Mouse (Mus musculus): ENCODE results near the gene Gtpbp4.
"Not testable (repeated sequence)": the region's sequence is repeated elsewhere in the genome, so short reads cannot be mapped to it uniquely, and the experiment has no call there.

Gene Gtpbp4

DNA sequence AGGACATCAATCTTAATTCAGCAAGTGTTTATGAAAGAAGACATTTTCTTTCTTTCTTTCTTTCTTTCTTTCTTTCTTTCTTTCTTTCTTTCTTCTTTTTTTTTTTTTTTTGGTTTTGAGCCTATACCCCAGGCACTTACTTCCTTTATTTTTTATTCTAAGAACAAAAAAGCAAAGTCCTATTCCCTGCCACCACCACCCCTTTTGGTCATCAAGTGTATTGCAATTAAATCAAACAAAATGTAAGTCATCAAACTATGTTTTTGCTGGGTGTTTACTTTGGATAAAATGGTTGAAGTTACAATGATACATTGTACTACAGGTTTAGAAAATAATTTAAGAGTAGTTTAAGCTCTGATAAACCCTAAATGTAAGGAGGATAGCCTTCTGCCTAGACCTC, 23.5 kb downstream of the Gtpbp4 start:
- DNase-seq (ENCODE audit: low spot score), result no peak

- no peak for DNase-seq (ENCODE audit: low spot score)
Measured at GRCm38 (mm10) chr13:8967742-8968141, 28.1 kb downstream of the Gtpbp4 start.

DNA sequence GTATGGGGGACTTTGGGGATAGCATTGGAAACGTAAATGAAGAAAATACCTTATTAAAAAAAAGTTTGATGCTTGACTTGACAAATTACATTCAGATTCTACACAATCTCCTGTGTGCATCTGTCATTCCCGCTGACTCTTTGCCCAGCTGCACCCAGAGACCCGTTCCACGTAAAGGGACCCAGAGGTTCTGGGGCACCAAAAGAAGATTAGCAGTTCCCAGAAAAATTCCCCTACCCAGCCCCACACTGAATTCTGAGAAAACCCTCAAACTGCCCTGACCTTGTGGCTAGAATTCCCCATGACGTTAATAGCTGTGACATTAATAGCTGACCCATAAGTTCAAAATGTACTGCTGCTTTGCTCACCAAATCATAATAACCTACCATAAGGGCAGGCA, 30.7 kb downstream of the Gtpbp4 start:
- no peak for DNase-seq (ENCODE audit: low spot score)

- DNase-seq (ENCODE audit: low spot score), result not testable (repeated sequence)
Measured at GRCm38 (mm10) chr13:8962266-8962665, 33.6 kb downstream of the Gtpbp4 start.

DNA sequence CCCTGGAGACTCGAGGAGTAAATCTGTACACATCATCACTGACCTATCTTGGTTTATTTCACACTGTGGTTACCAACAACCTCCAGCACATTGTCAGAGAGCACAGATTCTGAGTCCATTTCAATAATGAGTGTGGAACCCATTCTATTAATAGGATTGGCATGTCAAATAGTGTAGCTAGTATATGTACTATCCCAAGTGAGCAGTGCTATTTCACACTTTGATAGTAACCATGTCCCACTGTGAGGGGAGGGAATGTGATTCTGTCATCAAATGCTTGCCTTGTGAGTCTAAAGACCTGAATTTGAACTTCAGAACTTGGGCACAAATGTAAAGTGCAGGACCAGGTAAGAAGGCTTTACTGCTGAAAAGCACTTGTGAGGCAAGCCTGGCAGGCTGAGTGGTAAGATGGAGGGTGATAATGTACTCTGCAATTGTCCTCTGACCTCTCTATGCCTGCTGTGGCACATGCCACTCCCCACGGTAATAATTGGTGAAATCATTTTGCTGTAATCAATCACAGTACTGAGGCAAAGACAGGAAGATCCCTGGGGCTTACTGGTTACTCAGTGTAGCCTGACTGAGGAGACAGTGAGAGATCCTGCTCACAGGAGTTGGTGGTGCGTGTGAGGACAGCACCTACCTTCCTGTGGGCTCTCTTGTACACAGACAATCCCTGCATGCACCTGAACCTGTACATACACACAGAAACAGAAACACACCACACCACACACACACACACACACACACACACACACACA, 34.6 kb downstream of the Gtpbp4 start:
- not testable (repeated sequence) for DNase-seq (ENCODE audit: low spot score)

GRCm38 (mm10) chr13:8959554-8959953, 36.3 kb downstream of the Gtpbp4 start:
- not testable (repeated sequence) for DNase-seq (ENCODE audit: low spot score)

DNA sequence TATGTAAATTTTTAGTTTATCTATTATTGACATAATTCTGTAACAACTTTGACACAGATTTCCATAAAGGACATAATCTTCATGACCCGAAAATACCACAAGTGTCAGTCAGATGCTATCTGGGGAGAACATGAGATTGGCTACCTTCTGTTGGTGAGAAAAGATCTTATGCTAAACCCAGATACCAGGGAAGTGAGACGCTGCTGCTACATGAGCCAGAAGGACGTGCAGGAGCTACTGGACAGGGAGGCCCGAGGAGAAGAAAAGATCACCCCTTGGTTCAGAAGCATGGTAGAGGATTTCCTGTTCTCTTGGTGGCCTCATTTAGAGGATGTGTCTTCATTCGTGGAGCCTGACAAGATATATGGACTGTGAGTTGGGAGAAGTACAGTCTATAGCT, 36.8 kb downstream of the Gtpbp4 start:
- not testable (repeated sequence) for DNase-seq (ENCODE audit: low spot score)

DNA sequence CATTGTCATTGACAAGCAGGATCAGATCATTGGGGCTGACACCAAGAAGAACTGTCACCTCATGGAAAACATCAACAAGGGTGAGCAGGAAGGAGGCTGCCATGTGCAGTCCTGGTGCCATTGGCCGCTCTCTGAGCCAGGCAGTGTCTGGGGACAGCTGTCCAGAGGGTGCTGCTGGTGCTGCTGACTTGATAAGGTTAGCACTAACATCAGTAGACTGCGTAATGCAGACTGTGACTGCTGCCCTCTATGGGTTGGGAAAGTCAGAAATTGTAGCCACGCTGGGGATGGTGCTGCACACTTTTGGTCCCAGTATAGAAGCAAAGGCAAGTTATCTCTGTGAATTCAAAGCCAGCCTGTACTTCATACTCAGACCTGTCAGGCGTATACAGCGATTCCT, 39.0 kb downstream of the Gtpbp4 start:
- not testable (repeated sequence) for DNase-seq (ENCODE audit: low spot score)

GRCm38 (mm10) chr13:8955127-8955526, 40.8 kb downstream of the Gtpbp4 start:
- not testable (repeated sequence) for DNase-seq (ENCODE audit: low spot score)

DNA sequence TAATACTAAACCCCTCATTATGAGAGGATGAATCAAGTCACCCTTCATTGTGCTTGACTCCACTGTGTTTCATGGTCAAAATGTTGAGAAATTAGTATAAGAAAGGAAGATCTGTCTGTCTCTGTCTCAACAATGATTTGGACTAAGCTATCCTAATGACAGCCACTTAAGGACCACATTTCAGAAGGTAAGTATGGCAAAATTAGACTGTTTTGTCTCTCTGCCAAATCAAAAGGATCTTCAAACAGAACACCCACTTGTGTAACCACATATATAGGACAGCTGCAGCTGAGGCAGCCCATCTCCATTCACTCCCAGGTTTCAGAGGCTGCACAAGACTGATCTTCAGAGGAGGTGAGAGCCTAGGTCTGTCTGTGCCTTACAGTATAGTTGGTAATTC, 43.3 kb downstream of the Gtpbp4 start, which contains the start of gene Idi2:
TSS of gene Idi2 (plus strand) at position 301 of the 400 bp plus-strand sequence.
- not testable (repeated sequence) for DNase-seq (ENCODE audit: low spot score)

- not testable (repeated sequence) for DNase-seq (ENCODE audit: low spot score)
Measured at GRCm38 (mm10) chr13:8948131-8948530, 47.8 kb downstream of the Gtpbp4 start, which contains the start of gene Gm9745. TSS of gene Gm9745 (minus strand) at chr13:8948231.

GRCm38 (mm10) chr13:8943828-8944227, 52.1 kb downstream of the Gtpbp4 start:
- not testable (repeated sequence) for DNase-seq (ENCODE audit: low spot score)

GRCm38 (mm10) chr13:8941701-8942100, 54.2 kb downstream of the Gtpbp4 start:
- DNase-seq (ENCODE audit: low spot score), result not testable (repeated sequence)

DNA sequence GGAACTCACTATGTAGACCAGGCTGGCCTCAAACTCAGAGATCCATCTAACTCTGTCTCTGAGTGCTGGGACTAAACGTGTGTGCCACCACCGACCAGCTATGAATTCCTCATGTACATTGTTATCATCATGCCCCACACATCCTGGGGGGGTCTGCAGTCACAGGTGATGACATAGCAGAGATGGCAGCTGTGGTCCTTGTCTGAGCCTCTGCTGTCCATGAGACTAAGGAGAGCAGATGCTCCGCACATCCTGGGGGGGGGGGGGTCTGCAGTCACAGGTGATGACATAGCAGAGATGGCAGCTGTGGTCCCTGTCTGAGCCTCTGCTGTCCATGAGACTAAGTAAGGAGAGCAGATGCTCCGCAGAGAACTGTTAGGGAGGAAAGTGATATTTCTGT, 54.8 kb downstream of the Gtpbp4 start:
- not testable (repeated sequence) for DNase-seq (ENCODE audit: low spot score)

DNA sequence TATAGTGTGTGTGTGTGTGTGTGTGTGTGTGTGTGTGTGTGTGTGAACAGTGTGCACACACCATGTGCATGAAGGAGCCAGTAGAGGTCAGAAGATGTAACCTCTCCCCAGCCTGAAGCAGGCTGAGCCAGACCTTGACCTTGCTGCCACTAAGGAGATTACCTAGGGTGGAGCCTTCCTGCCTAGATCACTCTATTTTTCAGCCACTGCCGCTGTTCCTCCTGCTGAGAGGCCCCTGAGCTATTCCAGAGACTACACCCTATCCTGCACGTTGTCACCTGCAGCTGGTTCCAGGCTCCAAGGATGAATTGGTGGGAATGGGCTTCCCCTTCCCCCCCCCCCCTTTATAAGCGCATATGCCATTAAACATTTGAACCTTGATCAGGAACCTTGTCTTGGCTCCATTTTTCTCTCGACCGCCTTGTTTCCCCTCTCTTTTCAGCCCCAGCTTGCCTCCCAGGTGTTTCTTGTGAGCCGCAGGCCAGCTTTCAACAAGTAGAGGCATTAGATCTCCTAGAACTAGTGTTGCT, 58.2 kb downstream of the Gtpbp4 start:
- DNase-seq (ENCODE audit: low spot score), result not testable (repeated sequence)

DNA sequence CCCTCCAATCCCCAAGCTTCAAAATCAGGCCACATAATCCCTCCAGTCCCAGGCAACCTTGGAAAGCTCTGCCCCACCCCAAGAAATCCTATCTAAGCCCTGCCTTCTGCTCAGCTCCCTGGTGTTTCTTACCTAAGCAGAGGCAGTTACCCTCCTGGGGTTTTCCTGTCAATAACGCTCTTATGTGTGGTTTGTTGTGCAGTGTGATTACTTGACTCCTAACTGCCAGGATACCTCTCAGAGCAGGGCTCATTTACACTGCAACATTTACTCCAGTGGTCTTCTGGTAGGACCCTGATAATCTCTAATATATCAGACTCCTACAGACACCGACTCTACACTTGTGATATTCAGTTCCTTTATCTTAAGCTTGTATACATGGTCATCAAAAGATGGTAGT, 62.4 kb downstream of the Gtpbp4 start:
- DNase-seq (ENCODE audit: low spot score), result no peak

Measured in ovary, postnatal 36 days (tissue).